8 mouse cellular contexts compared by ENCODE assay signal in genomic region chr17:68881725-68882524, GRCm38 (mm10). TPM values are rescaled to one million over a fixed set of nuclear protein-coding genes. Genes with fewer than 3 reads are reported as not detected.
DNase-seq lines count a peak whose midpoint lies in the region; ATAC-seq and TF ChIP-seq lines count a peak whose summit lies in the region.

No protein-coding gene starts in this region.

- H3K27me3 ChIP-seq in E14TG2a.4 (ENCODE audit: insufficient read depth, low read length): no peaks in the 10 kb centered on the region; the same call in 1 of the 2 replicates
- no peaks in the 10 kb centered on the region for H3K27me3 ChIP-seq in forebrain, embryonic 12.5 days
- H3K27me3 ChIP-seq in intestine, embryonic 14.5 days (replicated peaks; ENCODE audit: control insufficient read depth, insufficient read depth, low read length): no peaks in the 10 kb centered on the region
- H3K27me3 ChIP-seq in stomach, embryonic 14.5 days (ENCODE audit: control insufficient read depth, insufficient read depth, low read length): no peaks in the 10 kb centered on the region

- TF ChIP-seq CTCF in E14TG2a.4 (conservative IDR thresholded peaks at IDR 0.05; ENCODE audit: low read length): peak; percentile 46
- TF ChIP-seq CTCF in left cerebral cortex, adult 2 months (IDR thresholded peaks at IDR 0.05): peak; percentile 65

- no peak overlapping the region for H3K4me3 ChIP-seq in E14TG2a.4 (replicated peaks; ENCODE audit: low read length)
- peak overlapping the region; percentile 40 for H3K4me3 ChIP-seq in forebrain, embryonic 12.5 days (replicated peaks)
- peak overlapping the region; percentile 25 for H3K4me3 ChIP-seq in intestine, embryonic 14.5 days (ENCODE audit: low read depth, low read length)
- H3K4me3 ChIP-seq in left cerebral cortex, adult 2 months: peak overlapping the region; percentile 44
- peak overlapping the region; percentile 29 for H3K4me3 ChIP-seq in stomach, embryonic 14.5 days (ENCODE audit: low read depth, low read length)

- no peak overlapping the region for H3K27ac ChIP-seq in forebrain, embryonic 12.5 days
- H3K27ac ChIP-seq in intestine, embryonic 14.5 days (ENCODE audit: low read depth): no peak overlapping the region
- no peak overlapping the region for H3K27ac ChIP-seq in left cerebral cortex, adult 2 months
- no peak overlapping the region for H3K27ac ChIP-seq in stomach, embryonic 14.5 days (ENCODE audit: low read length)

- H3K4me2 ChIP-seq in forebrain, embryonic 12.5 days: peak overlapping the region; percentile 59
- peak overlapping the region; percentile 47 for H3K4me2 ChIP-seq in intestine, embryonic 14.5 days (ENCODE audit: low read length)
- peak overlapping the region; percentile 40 for H3K4me2 ChIP-seq in stomach, embryonic 14.5 days (replicated peaks; ENCODE audit: low read depth, low read length)

- 15% methylated on average over 21 of the region's 21 CpGs for WGBS in forebrain, embryonic 12.5 days
- 14% methylated on average over 21 of the region's 21 CpGs for WGBS in intestine, embryonic 14.5 days
- WGBS in stomach, embryonic 14.5 days: 13% methylated on average over 21 of the region's 21 CpGs

- DNase-seq in brain, adult 2 months (ENCODE audit: low read depth, low spot score): peak; percentile 78
- peak; percentile 81 for DNase-seq in intestine, embryonic 14.5 days (ENCODE audit: low spot score)
- peak; percentile 45 to 53 for DNase-seq in left cerebral cortex, adult 2 months (ENCODE audit: extremely low spot score in 1 of 2, low spot score in 2 of 2)
- DNase-seq in natural killer cell, adult 2 months (ENCODE audit: low spot score in 2 of 2): no peak

- H3K9me3 ChIP-seq in E14TG2a.4 (ENCODE audit: low read length): peaks cover 6% of the 10 kb centered on the region; the same call in 1 of the 2 replicates
- no peaks in the 10 kb centered on the region for H3K9me3 ChIP-seq in forebrain, embryonic 12.5 days
- no peaks in the 10 kb centered on the region for H3K9me3 ChIP-seq in intestine, embryonic 14.5 days (ENCODE audit: control insufficient read depth, low read length)
- H3K9me3 ChIP-seq in stomach, embryonic 14.5 days (ENCODE audit: control insufficient read depth, low read depth, low read length): no peaks in the 10 kb centered on the region

- peak; percentile 67 for ATAC-seq in forebrain, embryonic 12.5 days (ENCODE audit: low FRiP score)
- ATAC-seq in intestine, embryonic 14.5 days (replicated peaks; ENCODE audit: low FRiP score, low TSS enrichment, low read depth): peak; percentile 60
- 0 out of 2 replicates have a peak, but pooled peaks have one; percentile 37 for ATAC-seq in megakaryocyte progenitor cell, adult 5-6 weeks (replicated peaks; ENCODE audit: poor library complexity)
- no peak for ATAC-seq in stomach, embryonic 14.5 days (ENCODE audit: insufficient number of reproducible peaks, insufficient read depth, low FRiP score, low read depth)

- no peaks in the 10 kb centered on the region for H3K4me1 ChIP-seq in E14TG2a.4 (replicated peaks; ENCODE audit: low read depth, low read length)
- H3K4me1 ChIP-seq in forebrain, embryonic 12.5 days: peaks cover 5% of the 10 kb centered on the region
- no peaks in the 10 kb centered on the region for H3K4me1 ChIP-seq in intestine, embryonic 14.5 days (replicated peaks; ENCODE audit: control insufficient read depth, insufficient read depth, low read length)
- no peaks in the 10 kb centered on the region for H3K4me1 ChIP-seq in stomach, embryonic 14.5 days (ENCODE audit: control insufficient read depth, insufficient read depth, low read length)

- H3K9ac ChIP-seq in forebrain, embryonic 12.5 days: peak overlapping the region; percentile 29; the same call in 1 of the 2 replicates
- H3K9ac ChIP-seq in intestine, embryonic 14.5 days (ENCODE audit: low read length): no peak overlapping the region
- no peak overlapping the region for H3K9ac ChIP-seq in stomach, embryonic 14.5 days (replicated peaks; ENCODE audit: low read depth, low read length)

- no peaks in the 10 kb centered on the region for H3K36me3 ChIP-seq in E14TG2a.4 (ENCODE audit: insufficient read depth, low read length)
- no peaks in the 10 kb centered on the region for H3K36me3 ChIP-seq in forebrain, embryonic 12.5 days (replicated peaks)
- no peaks in the 10 kb centered on the region for H3K36me3 ChIP-seq in intestine, embryonic 14.5 days (ENCODE audit: control insufficient read depth, insufficient read depth, low read length)
- H3K36me3 ChIP-seq in stomach, embryonic 14.5 days (ENCODE audit: control insufficient read depth, insufficient read depth, low read length): no peaks in the 10 kb centered on the region

- intact Hi-C loops in left cerebral cortex, adult 2 months (cut with DNase I): loop anchor here (1.0 to 10.0 kb wide), 2 partner anchors 224 to 463 kb away; no protein-coding TSS in a partner anchor

RNA-seq across cellular contexts. Expression of gene Tmem200c, which starts 55.5 kb away (rescaled TPM):
- 3.3 and 3.6 TPM in 2 replicates for polyA plus RNA-seq in forebrain, embryonic 12.5 days (2016; fragmentation: Nextera tagmentation; extraction: Ambion mirVana)
- polyA plus RNA-seq in intestine, embryonic 14.5 days (2014; fragmentation: Nextera tagmentation; extraction: Ambion mirVana): 0.53 and 0.56 TPM in 2 replicates
- 10 to 100 TPM; 20.3 to 21.1 TPM for total RNA-seq in left cerebral cortex, adult 2 months (2021)
- not detected in 2 replicates for total RNA-seq in megakaryocyte progenitor cell, adult 5-6 weeks (2015)
- total RNA-seq in megakaryocyte progenitor cell, adult 5-6 weeks (2017): not detected in 2 replicates
- polyA plus RNA-seq in stomach, embryonic 14.5 days (2014; fragmentation: Nextera tagmentation; extraction: Ambion mirVana): 0.46 and 0.67 TPM in 2 replicates

Comparison
In these comparisons a context has a peak if more than half of its experiments do, and no peak if none do; other contexts are left out.
1. DNase-seq: peak in brain, adult 2 months (single experiment), intestine, embryonic 14.5 days (single experiment) and left cerebral cortex, adult 2 months (2 of 2); none in natural killer cell, adult 2 months (0 of 2).
2. Peak in every context shown above with its lines, with median percentiles within 50 percentile points of each other: H3K4me2 ChIP-seq.